Mouse (Mus musculus) neural tube, embryonic 11.5 days (tissue): ENCODE measurements at regions not wholly inside any gene's neighbourhood (a gene's known extent, or its start where the extent isn't known, plus 50 kb on each side); places are given as distances from the start of the nearest gene placed in this dataset.

Experiments
- ATAC-seq: fragments of 200-750 bp; cut with Nextera tagmentation; 2 replicates; pipeline ENCODE4 v1.8.0; 2017; ENCODE audit warnings: moderate number of reproducible peaks, mild to moderate bottlenecking, moderate TSS enrichment, moderate library complexity; ENCODE audit not compliant: insufficient read depth, low FRiP score, low TSS enrichment
- DNase-seq: peaks from one replicate; pipeline ENCODE4 v3.0.0-alpha.2; 2015; ENCODE audit warnings: low spot score
- H3K27ac ChIP-seq: fragments of 300-500 bp; sonication (generic); 2 replicates; pipeline ENCODE4 v1.5.1; 2014; ENCODE audit warnings: low read depth, mild to moderate bottlenecking, low read length
- H3K27me3 ChIP-seq: fragments of 300-500 bp; sonication (generic); 2 replicates; pipeline ENCODE4 v1.6.1; 2014; ENCODE audit warnings: mild to moderate bottlenecking, low read length, mixed read lengths; ENCODE audit not compliant: control insufficient read depth, insufficient read depth
- H3K36me3 ChIP-seq: fragments of 300-500 bp; sonication (generic); 2 replicates; pipeline ENCODE4 v1.6.1; 2014; ENCODE audit warnings: mild to moderate bottlenecking, low read length, moderate library complexity, mixed read lengths; ENCODE audit not compliant: control insufficient read depth, insufficient read depth
- H3K4me1 ChIP-seq: fragments of 300-500 bp; sonication (generic); 2 replicates; pipeline ENCODE4 v1.6.1; 2014; ENCODE audit warnings: low read length, mixed read lengths; ENCODE audit not compliant: control insufficient read depth, insufficient read depth
- H3K4me2 ChIP-seq: fragments of 300-500 bp; sonication (generic); 2 replicates; pipeline ENCODE4 v1.6.1; 2014; ENCODE audit warnings: low read depth, mild to moderate bottlenecking, moderate library complexity
- H3K4me3 ChIP-seq: fragments of 300-500 bp; sonication (generic); 2 replicates; pipeline ENCODE4 v1.5.1; 2014; ENCODE audit warnings: low read depth, low read length
- H3K9ac ChIP-seq: fragments of 300-500 bp; sonication (generic); 2 replicates; pipeline ENCODE4 v1.6.1; 2014; ENCODE audit warnings: mild to moderate bottlenecking, low read length
- H3K9me3 ChIP-seq: fragments of 300-500 bp; sonication (generic); 2 replicates; pipeline ENCODE4 v1.6.1; 2016; ENCODE audit warnings: low read length; ENCODE audit not compliant: control insufficient read depth
- WGBS: fragments of 180-500 bp; shearing (Covaris S2); extraction: QIAGEN DNeasy Blood & Tissue Kit; methylation state at CpG from one replicate; pipeline ENCODE4 v1.1.7; 2014; 5-methylcytosine and 5-hydroxymethylcytosine counted together

DNA sequence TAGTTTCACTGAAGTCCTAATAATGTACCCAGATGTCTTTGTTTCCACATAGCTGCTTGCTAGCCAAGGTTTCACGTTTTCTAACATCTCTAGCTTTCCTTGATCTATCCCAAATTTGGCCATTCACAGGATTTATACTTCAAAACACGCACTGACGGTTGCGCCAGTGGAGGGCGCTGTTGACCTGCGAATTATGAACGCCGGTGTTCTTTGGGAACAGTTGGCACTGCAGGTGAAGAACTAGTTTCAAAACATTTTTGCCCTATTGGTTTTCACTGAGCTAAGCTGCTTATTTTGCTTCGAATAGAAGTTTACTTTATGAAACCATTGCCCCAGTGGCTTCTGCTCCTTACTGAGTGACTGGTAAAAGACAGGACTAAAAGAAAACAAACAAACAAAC lies 76.7 kb upstream of the Slitrk3 start:
- Histone ChIP-seq H3K4me2 (no peak overlapping the region), H3K9me3 (no peaks in the 10 kb centered on the region), H3K36me3 (no peaks in the 10 kb centered on the region), H3K27ac (no peak overlapping the region), H3K9ac (no peak overlapping the region), H3K27me3 (no peaks in the 10 kb centered on the region), H3K4me3 (no peak overlapping the region), H3K4me1 (no peaks in the 10 kb centered on the region)
- DNase-seq = peak; percentile 56
- no peak for ATAC-seq
- WGBS = 9% methylated on average over 9 of the region's 9 CpGs

DNA sequence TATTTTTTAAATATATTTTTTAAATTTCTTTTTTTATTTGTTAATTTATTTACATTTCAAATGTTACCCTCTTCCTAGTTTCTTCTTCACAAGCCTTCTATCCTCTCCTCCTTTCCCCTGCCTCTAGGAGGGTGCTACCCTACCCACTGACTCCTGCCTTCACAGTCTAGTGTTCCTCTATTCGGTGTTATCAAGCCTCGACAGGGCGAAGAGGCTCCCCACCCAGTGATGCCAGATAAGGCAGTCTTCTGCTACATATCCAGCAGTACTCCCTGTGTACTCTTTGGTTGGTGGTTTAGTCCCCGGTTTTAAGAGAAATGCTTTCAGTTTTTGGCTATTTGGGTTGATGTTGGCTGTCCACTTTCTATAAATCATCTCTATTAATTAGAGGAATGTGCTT lies 67.5 kb upstream of the Slitrk3 start:
- H3K9me3 ChIP-seq = no peaks in the 10 kb centered on the region
- no peak for ATAC-seq
- H3K27ac ChIP-seq = no peak overlapping the region
- H3K36me3 ChIP-seq = no peaks in the 10 kb centered on the region
- H3K9ac ChIP-seq = no peak overlapping the region
- 91% methylated on average over 4 of the region's 4 CpGs for WGBS
- H3K4me2 ChIP-seq = no peak overlapping the region
- no peak overlapping the region for H3K4me3 ChIP-seq
- no peak for DNase-seq
- H3K27me3 ChIP-seq = no peaks in the 10 kb centered on the region
- no peaks in the 10 kb centered on the region for H3K4me1 ChIP-seq

DNA sequence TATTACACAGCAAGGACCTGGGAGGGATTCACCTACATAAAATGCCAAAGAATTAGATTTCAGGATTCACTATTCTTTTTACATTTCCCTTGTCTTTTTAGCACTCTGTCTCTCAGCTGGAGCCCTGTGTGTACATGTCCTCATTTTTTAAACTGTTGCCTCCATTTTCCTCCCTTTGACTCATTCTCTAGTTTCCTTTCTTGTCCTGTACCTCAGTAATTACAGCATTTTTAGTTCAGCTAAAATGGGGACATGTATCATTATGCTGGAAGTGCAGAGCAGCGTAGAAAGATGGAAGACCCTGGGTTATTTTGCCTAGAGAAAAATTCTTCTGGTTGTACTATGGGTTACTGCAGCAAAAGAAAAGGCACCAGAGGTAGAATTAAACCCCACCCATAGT lies 51.5 kb upstream of the Slitrk3 start:
- Histone ChIP-seq H3K9me3 (no peaks in the 10 kb centered on the region), H3K4me3 (no peak overlapping the region), H3K36me3 (no peaks in the 10 kb centered on the region), H3K9ac (no peak overlapping the region), H3K27ac (no peak overlapping the region), H3K27me3 (no peaks in the 10 kb centered on the region), H3K4me1 (no peaks in the 10 kb centered on the region), H3K4me2 (no peak overlapping the region)
- WGBS = 85% methylated on average over 1 of the region's 1 CpGs
- DNase-seq (no peak), ATAC-seq (no peak)
